Mouse (Mus musculus) adrenal gland, adult 2 months (tissue): Measurements from ENCODE around the gene Postn. TPM values are rescaled to one million over a fixed set of nuclear protein-coding genes. Genes with fewer than 3 reads are reported as not detected.

Experiments
- DNase-seq: peaks from one replicate; pipeline ENCODE4 v3.0.0; 2021
- polyA plus RNA-seq: library from polyadenylated mRNA; depleted of rRNA; stranded (reverse); fragments of >200 nt; gene quantifications from 2 replicates; pipeline ENCODE4 v1.2.3, GENCODE M21; 2012; rRNA removed
- total RNA-seq, 2 experiments: library from RNA; stranded (reverse); gene quantifications; 2 replicates each; pipeline ENCODE4 v1.2.3; 2021

Gene Postn
- total and polyA plus RNA-seq, 3 experiments: 3.9 to 56.7 (median 43.2) TPM

DNA sequence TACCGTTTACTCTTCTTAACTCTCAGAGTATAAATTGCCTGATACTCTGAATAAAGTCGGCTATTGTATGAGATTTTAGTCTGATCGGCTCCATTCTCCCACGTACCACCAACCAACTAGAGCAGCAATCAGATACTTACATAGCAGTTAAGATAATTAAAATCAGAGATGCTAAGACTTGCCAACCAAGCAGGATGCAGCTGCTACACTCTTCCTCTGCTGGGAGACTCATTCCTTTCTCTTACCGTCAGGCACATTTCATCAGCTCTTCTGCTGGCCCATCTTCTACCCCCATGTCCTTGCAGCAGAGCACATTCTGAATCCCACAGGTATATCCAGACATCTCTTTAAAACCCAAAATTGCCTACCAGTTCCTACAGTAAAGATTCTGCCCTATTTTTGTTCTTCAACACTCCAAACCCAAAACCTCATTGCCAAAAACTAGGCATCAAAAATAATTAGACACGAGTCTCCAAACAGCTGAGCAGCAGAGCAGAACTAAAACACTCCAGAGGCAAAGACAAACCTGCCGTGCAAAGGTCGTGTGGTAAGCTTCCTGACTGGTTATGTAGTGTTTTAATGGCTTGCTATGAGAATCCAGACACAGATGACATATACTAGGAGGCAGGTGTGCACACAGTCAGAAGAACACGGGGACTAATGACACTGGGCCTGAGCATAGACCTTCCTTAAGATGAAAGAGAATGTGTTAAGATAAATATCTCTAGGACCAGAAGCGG, 59.5 kb downstream of the Postn start:
- DNase-seq: no peak

DNA sequence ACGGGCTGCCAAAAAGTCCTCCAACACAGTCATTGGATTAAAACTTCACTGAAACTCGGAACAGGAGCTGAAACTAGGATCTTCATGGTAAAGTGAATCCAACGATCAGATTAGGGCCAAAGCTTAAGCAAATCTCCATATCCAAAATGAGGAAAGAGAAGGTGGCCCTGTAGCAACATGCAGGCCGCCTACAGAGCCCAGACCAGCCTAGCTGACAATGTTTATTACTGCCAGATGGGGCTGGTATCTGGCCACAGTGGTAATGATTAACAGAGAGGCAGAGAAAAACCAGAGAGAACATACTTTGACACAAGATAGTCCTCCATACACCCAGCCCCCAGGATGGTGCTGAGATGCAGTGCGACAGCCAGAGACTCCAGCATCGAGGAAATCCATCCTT, 60.1 kb downstream of the Postn start:
- no peak for DNase-seq

DNA sequence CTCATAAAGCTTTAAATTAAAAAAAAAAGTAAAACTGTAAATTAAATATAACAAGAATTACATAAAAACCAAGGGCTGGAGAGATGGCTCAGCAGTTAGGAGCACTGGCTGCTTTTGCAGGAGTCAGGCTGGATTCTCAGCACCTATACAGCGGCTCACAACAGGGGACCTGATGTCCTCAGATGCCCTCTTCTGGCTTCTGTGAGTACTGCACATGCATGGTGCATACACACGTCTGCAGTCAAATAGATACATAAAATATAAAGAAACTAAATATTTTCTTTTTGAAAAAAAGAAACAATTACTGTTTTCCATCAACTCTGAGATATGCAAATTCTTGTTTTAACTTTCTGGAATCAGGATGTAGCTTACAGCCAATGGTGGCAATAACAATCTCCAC, 60.8 kb downstream of the Postn start:
- no peak for DNase-seq

DNA sequence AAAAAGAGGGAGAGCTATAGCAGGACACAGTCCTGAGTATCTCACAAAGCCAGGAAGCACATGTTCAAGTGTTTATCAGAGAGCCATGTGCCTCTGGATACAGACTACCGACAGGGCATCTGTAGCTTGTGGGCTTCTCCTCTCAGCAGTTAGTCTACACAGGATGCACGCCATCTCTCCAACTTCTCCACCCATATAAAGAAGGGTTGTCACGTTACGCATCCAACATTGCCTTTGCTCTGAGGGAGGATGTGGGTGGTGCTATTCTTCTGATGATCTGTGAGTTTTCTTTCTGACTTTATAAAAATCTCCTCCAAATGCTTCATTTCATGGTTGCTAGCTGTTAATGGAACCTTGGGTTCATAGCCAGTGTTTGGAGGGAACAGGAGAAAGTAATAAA, 63.2 kb downstream of the Postn start:
- no peak for DNase-seq

DNA sequence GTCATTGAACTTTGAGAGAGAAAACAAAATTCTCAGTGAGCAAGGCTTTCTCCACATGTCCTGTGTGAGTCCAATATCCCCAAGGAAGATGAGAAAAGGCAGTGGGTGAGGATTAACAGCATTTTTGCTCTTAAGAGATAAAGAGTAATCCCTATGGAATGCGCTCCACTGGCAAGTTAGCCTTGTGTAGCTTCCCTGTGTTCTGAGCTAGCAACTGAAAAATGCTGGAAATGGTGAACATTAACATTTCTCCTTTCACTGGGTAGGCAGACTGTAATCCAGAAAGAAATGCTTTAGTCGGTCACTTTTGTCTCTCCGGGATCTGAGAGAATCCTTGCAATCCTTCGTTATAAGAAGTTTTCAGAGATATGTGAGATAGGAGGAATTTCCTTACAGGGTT, 70.8 kb downstream of the Postn start:
- DNase-seq: no peak

DNA sequence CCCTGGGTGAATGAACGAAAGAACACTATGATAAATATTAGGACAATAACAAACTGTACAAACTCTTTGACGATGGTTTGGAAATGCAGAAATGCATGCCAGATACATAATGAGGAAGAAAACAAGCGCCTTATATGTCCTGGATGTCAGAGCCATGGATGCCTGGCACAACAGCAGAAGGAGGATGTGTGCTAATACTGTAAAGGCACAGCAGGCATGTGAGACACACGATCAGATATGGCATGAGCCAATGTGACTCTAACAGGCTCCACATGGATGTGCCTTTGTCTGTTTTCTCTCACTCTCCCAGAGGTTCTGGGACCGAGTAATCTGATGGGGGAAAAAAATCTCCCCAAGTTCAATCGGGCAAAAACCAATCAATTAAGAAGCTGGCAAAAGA, 71.3 kb downstream of the Postn start:
- no peak for DNase-seq

DNA sequence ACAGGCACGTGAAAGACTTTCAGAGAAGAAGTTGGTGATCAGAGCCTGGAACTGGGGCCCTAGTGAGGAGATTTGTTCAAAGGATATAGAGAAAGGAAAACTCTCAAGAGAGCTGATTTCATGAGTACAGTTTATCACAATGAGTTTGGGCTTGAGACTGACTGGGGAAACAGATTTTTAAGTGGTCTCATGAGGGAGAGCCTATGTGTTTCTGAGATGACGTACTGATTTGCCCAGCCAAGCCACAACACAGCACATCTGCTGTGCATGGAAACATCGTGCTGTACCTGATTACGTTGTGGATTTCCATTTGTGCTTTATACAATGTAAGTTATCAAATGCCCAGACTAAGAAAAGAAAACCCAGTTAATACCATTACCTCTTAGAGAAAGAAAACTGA, 71.7 kb downstream of the Postn start:
- no peak for DNase-seq

DNA sequence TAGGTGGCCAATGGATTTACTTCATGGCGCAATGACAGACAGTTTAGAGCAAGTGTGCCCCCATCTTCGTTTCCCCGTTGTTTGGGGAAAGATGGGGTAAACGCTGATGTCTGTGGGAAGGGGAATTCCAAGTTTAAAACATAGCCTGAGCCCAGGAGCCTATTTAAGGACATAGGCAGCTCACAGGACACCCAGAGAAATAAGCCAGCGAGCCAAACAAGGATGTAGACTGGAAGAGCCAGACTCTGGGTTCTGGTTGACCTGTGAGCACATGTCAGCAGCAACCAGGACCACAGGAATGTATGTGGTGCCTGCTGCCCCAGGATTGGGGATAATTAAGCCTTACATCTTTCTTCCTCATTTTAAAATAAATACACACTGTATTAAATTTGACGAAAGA, 73.7 kb downstream of the Postn start:
- DNase-seq: no peak

DNA sequence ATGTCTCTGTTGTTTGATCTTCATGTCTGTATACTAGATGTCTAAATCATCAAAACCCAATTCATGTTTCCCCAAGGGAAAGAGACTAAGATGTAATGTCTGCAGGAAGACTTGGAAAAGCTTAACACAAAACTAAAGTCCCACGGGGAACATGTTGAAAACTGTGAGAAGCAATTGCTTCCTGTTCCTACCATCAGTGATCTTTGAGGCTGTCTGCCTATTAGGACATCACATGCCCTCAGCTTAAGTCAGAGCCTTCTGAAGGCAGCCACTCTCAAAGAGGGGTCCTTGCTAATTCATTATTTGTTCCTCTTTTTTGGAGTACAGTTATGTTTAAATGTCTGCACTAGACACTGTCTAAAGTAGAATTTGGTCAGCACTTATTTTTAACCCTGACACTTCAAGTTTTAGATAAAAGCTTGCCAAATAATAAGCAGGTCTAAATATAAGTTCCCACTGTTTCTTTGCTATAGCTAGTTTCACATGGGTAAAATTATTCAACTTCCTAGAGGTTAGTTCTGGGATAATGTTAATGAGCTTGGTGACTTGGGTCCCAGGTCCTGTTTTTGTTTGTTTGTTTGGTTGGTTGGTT, 75.6 kb downstream of the Postn start:
- DNase-seq: no peak

Other genes with a start within 250 kb of the Postn start
- gene Trpc4, start 205.1 kb upstream of the Postn start, total RNA-seq: under 1 TPM; 0.61 to 0.73 TPM
- gene Trpc4, start 205.1 kb upstream of the Postn start, polyA plus RNA-seq: 0.09 TPM in 1 of 2 replicates, not detected in the other